Mouse (Mus musculus) urinary bladder, adult 2 months (tissue): ENCODE measurements around the gene Gpx4. TPM values are rescaled to one million over a fixed set of nuclear protein-coding genes. Genes with fewer than 3 reads are reported as not detected.

Experiments
- DNase-seq: peaks from one replicate; pipeline ENCODE4 v3.0.0; 2022; ENCODE audit warnings: low spot score
- polyA plus RNA-seq: library from polyadenylated mRNA; depleted of rRNA; stranded (reverse); fragments of >200 nt; gene quantifications from 2 replicates; pipeline ENCODE4 v1.2.3, GENCODE M21; 2012; rRNA removed

Gene Gpx4
- 524 and 620 TPM in 2 replicates for polyA plus RNA-seq

GRCm38 (mm10) chr10:80047041-80047565 is at the start of gene Gpx4:
Gpx4 (plus strand) TSS chr10:80047166.
- DNase-seq, result no peak

GRCm38 (mm10) chr10:79997819-79998218 is 49.1 kb upstream of the Gpx4 start:
- no peak for DNase-seq

GRCm38 (mm10) chr10:80001945-80002344 is 45.0 kb upstream of the Gpx4 start:
- DNase-seq, result no peak

GRCm38 (mm10) chr10:80002829-80003228 is 44.1 kb upstream of the Gpx4 start:
- no peak for DNase-seq

GRCm38 (mm10) chr10:80003374-80004232 is 43.4 kb upstream of the Gpx4 start:
- no peak for DNase-seq

- no peak for DNase-seq
Observed at GRCm38 (mm10) chr10:80004233-80004705, 42.7 kb upstream of the Gpx4 start.

GRCm38 (mm10) chr10:80011740-80012139 is 35.2 kb upstream of the Gpx4 start:
- DNase-seq, result no peak

GRCm38 (mm10) chr10:80013609-80014008 is 33.4 kb upstream of the Gpx4 start:
- no peak for DNase-seq

GRCm38 (mm10) chr10:80014484-80015290 is 32.3 kb upstream of the Gpx4 start:
- DNase-seq, result no peak

GRCm38 (mm10) chr10:80015583-80015982 is 31.4 kb upstream of the Gpx4 start:
- no peak for DNase-seq

GRCm38 (mm10) chr10:80016511-80016910 is 30.5 kb upstream of the Gpx4 start, which contains the start of gene Arhgap45:
Arhgap45 (plus strand) TSS chr10:80016653.
- DNase-seq, result no peak

GRCm38 (mm10) chr10:80016931-80017330 is 30.0 kb upstream of the Gpx4 start:
- no peak for DNase-seq

- no peak for DNase-seq
Observed at GRCm38 (mm10) chr10:80017361-80017760, 29.6 kb upstream of the Gpx4 start.

GRCm38 (mm10) chr10:80017771-80018170 is 29.2 kb upstream of the Gpx4 start:
- no peak for DNase-seq

GRCm38 (mm10) chr10:80018739-80019297 is 28.1 kb upstream of the Gpx4 start:
- no peak for DNase-seq

GRCm38 (mm10) chr10:80019471-80020131 is 27.4 kb upstream of the Gpx4 start:
- DNase-seq, result no peak

- no peak for DNase-seq
Observed at GRCm38 (mm10) chr10:80020191-80020590, 26.8 kb upstream of the Gpx4 start.

GRCm38 (mm10) chr10:80020603-80021319 is 26.2 kb upstream of the Gpx4 start:
- no peak for DNase-seq

- no peak for DNase-seq
Observed at GRCm38 (mm10) chr10:80021320-80021641, 25.7 kb upstream of the Gpx4 start.

GRCm38 (mm10) chr10:80022164-80022563 is 24.8 kb upstream of the Gpx4 start:
- DNase-seq, result no peak

- no peak for DNase-seq
Observed at GRCm38 (mm10) chr10:80022806-80023205, 24.2 kb upstream of the Gpx4 start.
